Mouse (Mus musculus): ENCODE measurements at regions not wholly inside any gene's neighbourhood (a gene's known extent, or its start where the extent isn't known, plus 50 kb on each side); places are given as distances from the start of the nearest gene placed in this dataset.

DNA sequence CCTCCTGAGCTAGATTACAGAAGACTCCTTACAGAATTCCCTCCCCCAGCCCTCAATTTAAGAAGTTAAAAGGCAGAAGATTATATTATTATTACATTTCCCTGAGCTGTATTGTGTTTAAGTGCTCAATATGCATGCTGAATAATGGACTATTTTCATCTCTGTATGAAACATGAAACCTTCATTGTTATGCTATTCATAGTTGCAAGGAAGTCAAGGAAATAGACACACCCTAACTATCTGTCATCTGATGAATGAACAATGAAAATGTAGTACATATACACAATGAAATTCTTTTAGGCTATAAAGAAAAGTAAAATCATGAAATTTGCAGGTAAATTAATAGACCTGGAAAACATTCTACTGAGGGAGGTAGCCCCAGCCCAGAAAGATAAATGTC lies 305.7 kb downstream of the Rab38 start:
- Histone ChIP-seq H3K79me2 (replicated peaks; ENCODE audit: control insufficient read depth, extremely low read depth, insufficient read depth, poor library complexity, severe bottlenecking) (no peaks in the 10 kb centered on the region), H3K4me1 (ENCODE audit: control insufficient read depth in 1 of 2, insufficient read depth in 2 of 2) (0 out of 4 replicates have a peak, but pooled peaks cover 0 to 2% of the 10 kb centered on the region in 2 experiments), H3K4me2 (ENCODE audit: insufficient read depth, low read depth, poor library complexity, severe bottlenecking) (no peak overlapping the region), H3K9me3 (replicated peaks; ENCODE audit: low read length) (no peaks in the 10 kb centered on the region), H3K27me3 (replicated peaks) (no peaks in the 10 kb centered on the region), H3K9ac (ENCODE audit: insufficient read depth, low read depth) (no peak overlapping the region), H3K4me3 (replicated peaks in 1 of 3; ENCODE audit: low read depth in 2 of 3, low read length in 2 of 3, poor library complexity in 1 of 3) (no peak overlapping the region), H3K27ac (ENCODE audit: insufficient read depth, low read depth) (no peak overlapping the region), H3K36me3 (replicated peaks in 1 of 2; ENCODE audit: control insufficient read depth in 1 of 2, insufficient read depth in 1 of 2, low read length in 1 of 2) (no peaks in the 10 kb centered on the region)
- no peak for DNase-seq (ENCODE audit: extremely low read depth)
- in situ Hi-C loops (cut with MboI; ENCODE audit: low pct_ligation_motif_present, low pct_unique_long_range_greater_than_20kb, low sequenced_read_pairs) (no loop called here), dilution Hi-C loops (cut with MboI; ENCODE audit: extremely low pct_ligation_motif_present, extremely low pct_unique_long_range_greater_than_20kb, low sequenced_read_pairs) (no loop called here)
- TF ChIP-seq ZMIZ1 (IDR thresholded peaks at IDR 0.05; ENCODE audit: low read depth, low read length) (no peak), TCF12 (IDR thresholded peaks at IDR 0.05; ENCODE audit: low read depth, low read length) (no peak)

DNA sequence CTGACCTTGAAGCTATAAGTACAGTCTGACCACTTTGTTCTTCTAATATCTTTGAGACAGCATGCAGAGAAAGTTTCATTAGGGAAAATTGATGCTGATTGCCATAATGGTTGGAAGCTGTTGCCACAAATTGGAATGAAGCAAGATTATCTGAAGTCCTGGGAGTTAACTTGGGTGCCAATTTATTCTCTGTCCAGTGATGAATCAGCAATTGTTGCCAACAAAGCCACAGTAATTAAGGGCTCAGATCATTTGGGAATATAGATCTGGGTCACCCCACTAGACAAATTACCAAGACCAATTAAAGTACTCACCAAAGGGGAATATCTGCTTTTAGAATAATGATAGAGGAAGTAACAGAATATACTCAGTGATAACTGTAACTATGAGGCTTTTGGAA lies 347.3 kb downstream of the Rab38 start:
- Histone ChIP-seq H3K27me3 (replicated peaks) (no peaks in the 10 kb centered on the region), H3K4me3 (replicated peaks in 1 of 3; ENCODE audit: low read depth in 2 of 3, low read length in 2 of 3, poor library complexity in 1 of 3) (no peak overlapping the region), H3K9me3 (replicated peaks; ENCODE audit: low read length) (no peaks in the 10 kb centered on the region), H3K9ac (ENCODE audit: insufficient read depth, low read depth) (no peak overlapping the region), H3K4me2 (ENCODE audit: insufficient read depth, low read depth, poor library complexity, severe bottlenecking) (no peak overlapping the region), H3K4me1 (ENCODE audit: control insufficient read depth in 1 of 2, insufficient read depth in 2 of 2) (no peaks in the 10 kb centered on the region), H3K36me3 (replicated peaks in 1 of 2; ENCODE audit: control insufficient read depth in 1 of 2, insufficient read depth in 1 of 2, low read length in 1 of 2) (no peaks in the 10 kb centered on the region), H3K79me2 (replicated peaks; ENCODE audit: control insufficient read depth, extremely low read depth, insufficient read depth, poor library complexity, severe bottlenecking) (no peaks in the 10 kb centered on the region), H3K27ac (ENCODE audit: insufficient read depth, low read depth) (no peak overlapping the region)
- no peak for DNase-seq (ENCODE audit: extremely low read depth)
- in situ Hi-C loops (cut with MboI; ENCODE audit: low pct_ligation_motif_present, low pct_unique_long_range_greater_than_20kb, low sequenced_read_pairs), result no loop called here
- TF ChIP-seq MAX (IDR thresholded peaks at IDR 0.05; ENCODE audit: low read length), result no peak
- no peak for TF ChIP-seq NELFE (IDR thresholded peaks at IDR 0.05; ENCODE audit: low read depth, low read length)
- no peak for TF ChIP-seq E2F4 (IDR thresholded peaks at IDR 0.05; ENCODE audit: insufficient replicate concordance, low read depth, low read length)
- no peak for TF ChIP-seq HCFC1 (IDR thresholded peaks at IDR 0.05; ENCODE audit: low read depth, low read length)
- no peak for TF ChIP-seq POLR2A (IDR thresholded peaks at IDR 0.05; ENCODE audit: low read depth, low read length)
- no peak for TF ChIP-seq MAFK (IDR thresholded peaks at IDR 0.05; ENCODE audit: insufficient replicate concordance, low read length)
- no peak for TF ChIP-seq MAZ (IDR thresholded peaks at IDR 0.05; ENCODE audit: low read depth, low read length)
- dilution Hi-C loops (cut with MboI; ENCODE audit: extremely low pct_ligation_motif_present, extremely low pct_unique_long_range_greater_than_20kb, low sequenced_read_pairs), result no loop called here

DNA sequence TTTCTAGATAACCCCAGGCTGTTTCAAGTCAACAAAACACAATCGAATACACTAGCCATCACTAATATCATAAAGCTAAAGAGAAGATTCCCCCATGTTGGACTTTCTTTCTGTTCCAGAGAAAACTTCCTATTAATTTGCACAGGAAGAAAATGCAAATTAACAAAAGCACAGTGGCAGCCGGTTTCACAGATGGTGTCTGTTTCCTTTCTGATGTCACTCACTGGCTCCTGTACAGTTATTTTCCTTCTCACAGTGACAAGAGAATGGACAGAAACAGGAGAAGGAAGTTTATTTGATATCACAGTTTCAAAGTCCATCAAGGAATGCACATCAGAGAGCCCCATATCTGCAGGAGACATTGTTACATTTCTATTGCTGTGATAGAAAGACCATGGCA lies 352.8 kb downstream of the Rab38 start:
- dilution Hi-C loops (cut with MboI; ENCODE audit: extremely low pct_ligation_motif_present, extremely low pct_unique_long_range_greater_than_20kb, low sequenced_read_pairs), result no loop called here
- no peak for DNase-seq (ENCODE audit: extremely low read depth)
- in situ Hi-C loops (cut with MboI; ENCODE audit: low pct_ligation_motif_present, low pct_unique_long_range_greater_than_20kb, low sequenced_read_pairs), result no loop called here
- Histone ChIP-seq H3K9ac (ENCODE audit: insufficient read depth, low read depth) (no peak overlapping the region), H3K27ac (ENCODE audit: insufficient read depth, low read depth) (no peak overlapping the region), H3K4me2 (ENCODE audit: insufficient read depth, low read depth, poor library complexity, severe bottlenecking) (no peak overlapping the region), H3K4me3 (replicated peaks in 1 of 3; ENCODE audit: low read depth in 2 of 3, low read length in 2 of 3, poor library complexity in 1 of 3) (no peak overlapping the region), H3K27me3 (replicated peaks) (no peaks in the 10 kb centered on the region), H3K79me2 (replicated peaks; ENCODE audit: control insufficient read depth, extremely low read depth, insufficient read depth, poor library complexity, severe bottlenecking) (no peaks in the 10 kb centered on the region), H3K9me3 (replicated peaks; ENCODE audit: low read length) (no peaks in the 10 kb centered on the region), H3K36me3 (replicated peaks in 1 of 2; ENCODE audit: control insufficient read depth in 1 of 2, insufficient read depth in 1 of 2, low read length in 1 of 2) (no peaks in the 10 kb centered on the region), H3K4me1 (ENCODE audit: control insufficient read depth in 1 of 2, insufficient read depth in 2 of 2) (0 out of 4 replicates have a peak, but pooled peaks cover 0 to 4% of the 10 kb centered on the region in 2 experiments)
- TF ChIP-seq MXI1 (IDR thresholded peaks at IDR 0.05; ENCODE audit: low read depth, low read length), result no peak
- no peak for TF ChIP-seq POLR2A (IDR thresholded peaks at IDR 0.05; ENCODE audit: low read depth, low read length)
- TF ChIP-seq IRF4 (IDR thresholded peaks at IDR 0.05; ENCODE audit: low read depth, low read length), result no peak
- TF ChIP-seq NELFE (IDR thresholded peaks at IDR 0.05; ENCODE audit: low read depth, low read length), result no peak
- TF ChIP-seq EP300 (IDR thresholded peaks at IDR 0.05; ENCODE audit: low read length), result no peak
- TF ChIP-seq MYC (IDR thresholded peaks at IDR 0.05; ENCODE audit: low read depth, low read length), result no peak
- no peak for TF ChIP-seq ETS1 (conservative IDR thresholded peaks at IDR 0.05; ENCODE audit: low read depth, low read length)
- no peak for TF ChIP-seq MAFK (IDR thresholded peaks at IDR 0.05; ENCODE audit: insufficient replicate concordance, low read length)
- TF ChIP-seq BHLHE40 (IDR thresholded peaks at IDR 0.05; ENCODE audit: low read depth, low read length), result no peak
- no peak for TF ChIP-seq CHD1 (IDR thresholded peaks at IDR 0.05; ENCODE audit: low read depth, low read length)
- no peak for TF ChIP-seq MEF2A (IDR thresholded peaks at IDR 0.05; ENCODE audit: borderline replicate concordance, low read depth, low read length)
- TF ChIP-seq ZMIZ1 (IDR thresholded peaks at IDR 0.05; ENCODE audit: low read depth, low read length), result no peak
- TF ChIP-seq UBTF (IDR thresholded peaks at IDR 0.05; ENCODE audit: low read depth, low read length), result no peak
- no peak for TF ChIP-seq TCF12 (IDR thresholded peaks at IDR 0.05; ENCODE audit: low read depth, low read length)
- no peak for TF ChIP-seq MAZ (IDR thresholded peaks at IDR 0.05; ENCODE audit: low read depth, low read length)
- TF ChIP-seq GABPA (IDR thresholded peaks at IDR 0.05; ENCODE audit: insufficient replicate concordance, low read depth, low read length), result no peak
- TF ChIP-seq NRF1 (IDR thresholded peaks at IDR 0.05; ENCODE audit: low read depth, low read length), result no peak
- no peak for TF ChIP-seq JUND (conservative IDR thresholded peaks at IDR 0.05; ENCODE audit: low read depth, low read length)
- TF ChIP-seq ZKSCAN1 (IDR thresholded peaks at IDR 0.05; ENCODE audit: borderline replicate concordance, low read depth, low read length), result no peak
- no peak for TF ChIP-seq CTCF (conservative IDR thresholded peaks at IDR 0.05 in 1 of 2, IDR thresholded peaks at IDR 0.05 in 1 of 2; ENCODE audit: low read depth in 2 of 2, low read length in 2 of 2)

Measured in CH12.LX (cell line).